Mouse (Mus musculus): ENCODE data around the gene Tpr.

- TF ChIP-seq CTCF (IDR thresholded peaks at IDR 0.05; ENCODE audit: low read depth, low read length) (0 out of 2 replicates have a peak, but pooled peaks have one; percentile 6), POLR2A (IDR thresholded peaks at IDR 0.05; ENCODE audit: extremely low read depth, insufficient read depth, low read length) (no peak)
Observed at GRCm38 (mm10) chr1:150497690-150498089, 105.1 kb downstream of the Tpr start.

Measured in liver, adult 2 months (tissue).